Mouse (Mus musculus) urinary bladder, adult 2 months (tissue): ENCODE results near the gene Plekha6. TPM values are rescaled to one million over a fixed set of nuclear protein-coding genes. Genes with fewer than 3 reads are reported as not detected.
"Not testable (repeated sequence)": the region's sequence is repeated elsewhere in the genome, so short reads cannot be mapped to it uniquely, and the experiment has no call there.

Experiments used
- DNase-seq: peaks from one replicate; pipeline ENCODE4 v3.0.0; 2022; ENCODE audit warnings: low spot score
- polyA plus RNA-seq: library from polyadenylated mRNA; depleted of rRNA; stranded (reverse); fragments of >200 nt; gene quantifications from 2 replicates; pipeline ENCODE4 v1.2.3, GENCODE M21; 2012

Gene Plekha6
- polyA plus RNA-seq, 1 experiment, result 81.1 TPM

GRCm38 (mm10) chr1:133321267-133321925 is 157.4 kb downstream of the Plekha6 start, which contains the start of gene Kiss1:
TSS of gene Kiss1 (plus strand) at chr1:133321875.
- no peak for DNase-seq

GRCm38 (mm10) chr1:133323333-133323732 is 159.3 kb downstream of the Plekha6 start:
- no peak for DNase-seq

DNA sequence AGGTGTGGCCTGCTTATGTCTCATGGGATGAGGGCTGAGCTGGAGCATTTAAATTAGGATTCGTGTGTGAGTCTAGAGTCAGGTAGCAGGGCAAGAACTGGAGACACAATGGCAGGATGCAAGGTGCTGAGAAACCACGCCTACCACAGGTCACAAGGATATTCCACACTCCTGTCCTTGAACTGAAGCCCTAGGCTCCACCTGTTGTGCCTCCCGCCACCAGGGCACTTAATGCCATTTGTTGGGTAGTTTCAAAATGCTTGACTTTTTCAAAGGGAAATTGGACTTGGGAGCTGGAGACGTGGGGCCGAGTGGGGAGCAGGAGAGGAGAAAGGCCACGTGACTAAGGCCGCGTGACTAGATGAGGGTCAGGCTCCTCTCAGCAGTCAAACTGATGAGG is 161.9 kb downstream of the Plekha6 start:
- no peak for DNase-seq

GRCm38 (mm10) chr1:133327094-133327493 is 163.1 kb downstream of the Plekha6 start:
- DNase-seq, result no peak

- no peak for DNase-seq
Observed at GRCm38 (mm10) chr1:133328299-133328795, 164.3 kb downstream of the Plekha6 start.

- no peak for DNase-seq
Observed at GRCm38 (mm10) chr1:133328896-133329637, 165.1 kb downstream of the Plekha6 start.

- DNase-seq, result no peak
Observed at GRCm38 (mm10) chr1:133329638-133329964, 165.6 kb downstream of the Plekha6 start.

DNA sequence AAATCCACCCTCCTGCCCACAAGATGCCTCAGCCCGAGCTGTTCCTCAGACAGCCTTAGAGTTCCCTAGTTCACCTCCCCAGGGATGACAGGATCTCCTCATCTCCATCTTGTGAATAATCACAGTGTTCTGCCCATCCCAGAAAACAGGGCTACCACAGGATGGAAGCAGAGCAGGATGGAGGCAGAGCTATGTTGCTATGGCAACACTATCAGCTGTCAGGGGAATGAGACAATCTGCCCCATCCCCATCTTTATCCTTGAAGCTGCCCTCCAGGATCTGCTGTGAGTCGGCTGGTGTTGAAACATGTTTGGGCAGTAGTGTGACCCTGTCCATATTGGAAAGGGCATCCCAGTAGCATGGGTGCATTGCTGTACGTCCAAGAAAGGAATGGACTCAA is 167.1 kb downstream of the Plekha6 start:
- DNase-seq, result no peak

DNA sequence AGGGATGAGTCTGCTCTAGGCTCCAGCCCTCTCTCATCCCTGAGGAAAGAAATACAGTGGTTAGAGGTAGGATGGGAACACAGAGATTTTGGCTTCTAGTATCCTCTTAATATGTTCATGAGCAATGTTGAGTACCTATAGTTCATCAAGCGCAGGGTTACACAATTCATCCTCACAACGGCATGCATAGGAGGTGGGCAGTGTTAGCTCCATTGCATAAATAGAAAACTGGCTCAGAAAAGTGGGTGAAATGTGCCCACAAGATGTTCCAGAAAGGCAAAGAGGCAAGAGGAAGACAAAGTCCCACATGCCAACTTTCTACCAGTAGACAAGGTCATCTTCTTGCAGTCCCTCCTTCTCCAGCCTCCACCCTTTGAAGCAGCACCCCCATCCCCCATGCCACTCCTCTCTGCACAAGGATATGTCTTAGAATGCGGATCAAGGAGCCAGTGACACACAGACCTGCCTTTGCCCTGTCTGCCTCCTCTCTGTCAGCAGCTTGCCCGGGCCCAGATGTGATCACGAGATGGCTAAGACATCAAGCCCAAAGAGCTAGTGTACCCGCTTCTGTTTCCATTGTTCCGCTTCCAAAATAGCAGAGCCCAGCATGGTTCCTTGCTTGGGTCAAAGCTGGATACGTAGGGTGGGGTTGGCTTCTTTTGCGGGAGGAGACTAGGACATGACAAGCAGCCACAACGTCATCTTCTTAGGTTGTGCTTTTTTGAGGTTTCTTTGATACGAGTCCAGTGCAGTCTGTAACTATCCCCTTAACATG is 168.8 kb downstream of the Plekha6 start:
- DNase-seq, result no peak

GRCm38 (mm10) chr1:133333937-133334336 is 169.9 kb downstream of the Plekha6 start:
- no peak for DNase-seq

DNA sequence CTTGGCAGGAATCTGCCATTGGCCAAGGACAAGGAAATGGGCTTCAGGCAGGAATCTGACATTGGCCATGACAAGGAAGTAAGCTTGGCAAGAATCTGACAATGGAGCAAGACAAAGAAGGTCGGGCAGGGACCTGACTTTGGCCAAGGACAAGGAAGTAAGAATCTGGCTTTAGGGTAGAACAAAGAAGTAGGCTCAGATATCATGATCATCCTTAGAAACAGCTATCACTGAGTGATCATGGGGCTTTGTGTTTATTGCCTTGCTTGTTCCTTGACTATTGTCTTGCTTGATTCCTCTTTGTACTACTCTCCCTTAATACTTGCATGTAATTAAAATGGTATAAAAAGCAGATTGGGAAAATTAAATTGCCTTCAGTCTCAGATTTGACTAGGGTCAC is 176.4 kb downstream of the Plekha6 start:
- not testable (repeated sequence) for DNase-seq

- no peak for DNase-seq
Observed at GRCm38 (mm10) chr1:133344357-133344756, 180.3 kb downstream of the Plekha6 start.

GRCm38 (mm10) chr1:133346531-133346930 is 182.5 kb downstream of the Plekha6 start:
- no peak for DNase-seq

DNA sequence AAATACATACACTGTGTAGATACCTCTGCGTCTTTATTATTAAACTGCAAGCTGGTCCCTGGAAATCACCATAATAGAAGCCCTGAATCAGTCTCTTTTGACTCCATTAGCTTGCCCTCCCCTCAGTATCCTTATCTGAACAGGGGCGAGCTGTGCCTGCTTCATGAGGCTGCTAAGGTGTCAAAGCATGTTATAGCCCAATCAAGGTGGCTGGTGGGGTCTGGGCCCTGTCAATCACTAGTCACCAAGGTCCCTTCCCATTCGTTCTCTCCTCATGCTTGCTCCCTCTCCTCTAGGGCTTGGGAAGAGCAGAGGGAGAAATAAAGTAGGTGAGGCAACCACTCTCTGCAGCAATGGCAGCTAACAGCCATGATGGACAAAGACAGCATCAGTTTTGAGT is 183.2 kb downstream of the Plekha6 start:
- no peak for DNase-seq

DNA sequence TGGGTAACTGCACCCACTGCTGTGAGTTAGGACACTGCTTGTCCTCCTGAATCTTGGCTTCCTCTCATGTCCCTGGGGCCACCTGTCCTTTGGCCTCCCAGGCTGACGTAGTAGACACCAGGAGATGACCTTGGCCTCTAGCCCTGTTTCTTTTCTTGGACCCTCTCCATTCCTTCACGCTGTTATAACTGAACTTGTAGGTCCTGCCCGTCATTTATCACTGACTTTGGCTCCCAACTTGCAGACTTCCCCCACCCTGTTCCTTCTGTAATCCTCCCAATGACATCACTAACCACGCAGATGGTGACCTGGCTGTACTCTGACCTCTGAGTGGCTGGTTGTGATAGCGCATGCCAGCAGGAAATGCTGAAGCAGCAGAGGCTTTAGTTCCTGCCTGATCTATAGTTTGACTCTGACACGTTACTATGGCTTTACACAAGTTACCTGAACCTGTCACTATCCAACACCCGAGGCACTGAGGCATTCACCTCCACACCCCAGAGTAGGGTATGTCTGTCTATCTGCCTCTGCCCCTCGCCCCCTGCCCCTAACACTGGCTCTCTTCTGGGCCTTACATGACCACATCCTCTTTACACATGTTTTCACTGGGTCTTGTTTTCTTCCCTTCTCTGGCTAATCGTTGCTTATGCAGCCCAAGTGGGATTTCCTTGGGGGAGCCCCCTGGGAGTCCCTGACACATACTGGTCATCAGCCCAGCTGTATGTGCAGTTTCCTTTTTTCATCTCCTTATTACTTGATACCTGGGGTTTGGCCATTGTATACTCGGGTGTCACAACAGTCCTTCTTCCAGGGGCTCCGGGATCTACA is 183.9 kb downstream of the Plekha6 start:
- DNase-seq, result no peak

- DNase-seq, result no peak
Observed at GRCm38 (mm10) chr1:133350210-133350609, 186.2 kb downstream of the Plekha6 start, which contains the start of gene Ren1. TSS of gene Ren1 (plus strand) at chr1:133350510.

- no peak for DNase-seq
Observed at GRCm38 (mm10) chr1:133351762-133352161, 187.8 kb downstream of the Plekha6 start.
